Mouse (Mus musculus): ENCODE measurements at regions not wholly inside any gene's neighbourhood (a gene's known extent, or its start where the extent isn't known, plus 50 kb on each side); places are given as distances from the start of the nearest gene placed in this dataset.
"Not testable (repeated sequence)": the region's sequence is repeated elsewhere in the genome, so short reads cannot be mapped to it uniquely, and the experiment has no call there.

GRCm38 (mm10) chr8:89569406-89569805 lies 525.4 kb upstream of the Sall1 start:
- DNase-seq (ENCODE audit: extremely low read depth, insufficient read length, low spot score): no peak

GRCm38 (mm10) chr8:89568641-89569040 lies 524.7 kb upstream of the Sall1 start:
- no peak for DNase-seq (ENCODE audit: extremely low read depth, insufficient read length, low spot score)

- no peak for DNase-seq (ENCODE audit: extremely low read depth, insufficient read length, low spot score)
Observed at GRCm38 (mm10) chr8:89566986-89567385, 523.0 kb upstream of the Sall1 start.

GRCm38 (mm10) chr8:89566461-89566860 lies 522.5 kb upstream of the Sall1 start:
- DNase-seq (ENCODE audit: extremely low read depth, insufficient read length, low spot score): no peak

GRCm38 (mm10) chr8:89565147-89565826 lies 521.3 kb upstream of the Sall1 start:
- no peak for DNase-seq (ENCODE audit: extremely low read depth, insufficient read length, low spot score)

GRCm38 (mm10) chr8:89563544-89563943 lies 519.6 kb upstream of the Sall1 start:
- DNase-seq (ENCODE audit: extremely low read depth, insufficient read length, low spot score): no peak

GRCm38 (mm10) chr8:89562597-89562996 lies 518.6 kb upstream of the Sall1 start:
- DNase-seq (ENCODE audit: extremely low read depth, insufficient read length, low spot score): no peak

- DNase-seq (ENCODE audit: extremely low read depth, insufficient read length, low spot score): no peak
Observed at GRCm38 (mm10) chr8:89541231-89541630, 497.3 kb upstream of the Sall1 start.

- DNase-seq (ENCODE audit: extremely low read depth, insufficient read length, low spot score): no peak
Observed at GRCm38 (mm10) chr8:89534605-89535004, 490.6 kb upstream of the Sall1 start.

GRCm38 (mm10) chr8:89525041-89525440 lies 481.1 kb upstream of the Sall1 start:
- DNase-seq (ENCODE audit: extremely low read depth, insufficient read length, low spot score): no peak

GRCm38 (mm10) chr8:89523336-89523735 lies 479.4 kb upstream of the Sall1 start:
- DNase-seq (ENCODE audit: extremely low read depth, insufficient read length, low spot score): no peak

GRCm38 (mm10) chr8:89516602-89517001 lies 472.6 kb upstream of the Sall1 start:
- DNase-seq (ENCODE audit: extremely low read depth, insufficient read length, low spot score): no peak

GRCm38 (mm10) chr8:89514270-89514669 lies 470.3 kb upstream of the Sall1 start:
- DNase-seq (ENCODE audit: extremely low read depth, insufficient read length, low spot score): no peak

GRCm38 (mm10) chr8:89507639-89508038 lies 463.7 kb upstream of the Sall1 start:
- no peak for DNase-seq (ENCODE audit: extremely low read depth, insufficient read length, low spot score)

- no peak for DNase-seq (ENCODE audit: extremely low read depth, insufficient read length, low spot score)
Observed at GRCm38 (mm10) chr8:89503545-89504234, 459.7 kb upstream of the Sall1 start.

- no peak for DNase-seq (ENCODE audit: extremely low read depth, insufficient read length, low spot score)
Observed at GRCm38 (mm10) chr8:89503030-89503429, 459.1 kb upstream of the Sall1 start.

- no peak for DNase-seq (ENCODE audit: extremely low read depth, insufficient read length, low spot score)
Observed at GRCm38 (mm10) chr8:89501756-89502155, 457.8 kb upstream of the Sall1 start.

GRCm38 (mm10) chr8:89499831-89500230 lies 455.9 kb upstream of the Sall1 start:
- DNase-seq (ENCODE audit: extremely low read depth, insufficient read length, low spot score): no peak

GRCm38 (mm10) chr8:89498088-89498695 lies 454.2 kb upstream of the Sall1 start:
- DNase-seq (ENCODE audit: extremely low read depth, insufficient read length, low spot score): no peak

GRCm38 (mm10) chr8:89492336-89492735 lies 448.4 kb upstream of the Sall1 start:
- peak; percentile 4 for DNase-seq (ENCODE audit: extremely low read depth, insufficient read length, low spot score)

GRCm38 (mm10) chr8:89482481-89482880 lies 438.5 kb upstream of the Sall1 start:
- not testable (repeated sequence) for DNase-seq (ENCODE audit: extremely low read depth, insufficient read length, low spot score)

- no peak for DNase-seq (ENCODE audit: extremely low read depth, insufficient read length, low spot score)
Observed at GRCm38 (mm10) chr8:89476930-89477329, 433.0 kb upstream of the Sall1 start.

All from 3134 (cell line).